Mouse (Mus musculus) ES-Bruce4 (cell line): Measurements from ENCODE around the gene Dll1.

Experiments
- CTCF ChIP-seq: IDR thresholded peaks from one replicate; pipeline ENCODE4 v1.8.1; 2011; ENCODE audit warnings: low read depth, low read length
- EP300 ChIP-seq: IDR thresholded peaks from 2 replicates; pipeline ENCODE4 v1.6.1; 2011; ENCODE audit warnings: low read depth, low read length; ENCODE audit not compliant: insufficient read depth

DNA sequence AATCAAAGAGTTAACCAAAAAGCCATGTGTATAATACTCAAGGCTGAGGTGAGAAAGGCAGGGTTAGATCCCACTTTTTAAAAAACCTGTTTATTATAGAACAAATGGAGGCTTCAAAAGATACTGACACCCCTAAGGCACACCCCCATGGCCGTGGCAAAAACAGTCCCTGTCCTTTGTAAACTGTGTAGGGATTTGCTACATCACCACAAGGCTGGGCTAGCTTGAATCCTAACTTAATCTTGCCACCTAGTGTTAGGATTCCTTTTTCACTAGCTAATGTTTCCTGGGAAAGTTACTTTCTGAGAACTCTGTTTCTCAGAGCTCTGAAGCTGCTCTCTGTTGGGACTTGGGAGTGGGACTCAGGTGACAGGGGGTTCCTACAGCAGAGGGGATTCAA, 1.2 kb upstream of the Dll1 start:
- TF ChIP-seq CTCF (no peak), EP300 (no peak)
